Mouse (Mus musculus) fat pad, adult 2 months (tissue): ENCODE measurements around the gene Gm44973.
"Not testable (repeated sequence)": the region's sequence is repeated elsewhere in the genome, so short reads cannot be mapped to it uniquely, and the experiment has no call there.

Source experiments
- DNase-seq: peaks from one replicate; pipeline ENCODE4 v3.0.0-alpha.2; 2011; ENCODE audit warnings: low read depth, low spot score; ENCODE audit errors: extremely low read depth

Gene Gm44973

GRCm38 (mm10) chr7:5016057-5016456 is 761 bp downstream of the Gm44973 start:
- DNase-seq = no peak

GRCm38 (mm10) chr7:5016920-5017319 is 1.6 kb downstream of the Gm44973 start:
- DNase-seq = no peak

DNA sequence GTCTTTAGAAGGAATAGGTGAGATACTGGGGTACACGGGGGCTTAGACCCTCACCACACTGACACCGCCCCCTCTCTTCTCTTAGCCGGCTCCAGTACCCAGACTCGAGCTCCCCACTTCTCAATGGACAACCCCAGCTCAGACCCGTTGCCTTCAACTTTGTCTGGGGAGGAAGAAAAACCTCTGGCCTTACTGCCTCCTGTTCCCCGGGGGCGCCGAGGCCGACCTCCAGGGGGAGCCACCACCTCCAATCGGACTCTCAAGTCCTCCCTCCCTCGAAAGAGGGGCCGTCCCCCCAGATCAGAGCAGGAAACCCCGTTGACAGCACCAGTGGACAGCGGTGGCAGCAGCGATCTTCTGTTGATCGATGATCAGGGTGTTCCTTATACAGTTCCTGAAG is 2.1 kb downstream of the Gm44973 start:
- no peak for DNase-seq

DNA sequence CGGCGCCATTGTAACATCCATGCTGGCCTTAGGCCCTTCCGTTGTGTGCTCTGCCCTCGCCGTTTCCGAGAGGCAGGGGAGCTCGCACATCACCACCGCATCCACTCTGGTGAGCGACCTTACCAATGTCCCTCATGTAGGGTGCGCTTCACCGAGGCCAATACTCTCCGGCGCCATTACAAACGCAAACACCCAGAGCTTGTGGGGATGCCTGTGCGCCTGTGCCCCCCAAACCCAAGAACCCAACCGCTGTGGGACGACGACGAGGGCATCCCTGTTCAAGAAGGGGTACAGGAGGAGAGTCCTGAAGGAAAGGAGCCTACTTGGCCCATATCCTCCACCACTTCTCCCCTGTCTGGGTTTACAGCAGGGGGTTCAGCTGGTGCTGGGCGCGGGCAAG is 2.6 kb downstream of the Gm44973 start:
- DNase-seq = no peak

DNA sequence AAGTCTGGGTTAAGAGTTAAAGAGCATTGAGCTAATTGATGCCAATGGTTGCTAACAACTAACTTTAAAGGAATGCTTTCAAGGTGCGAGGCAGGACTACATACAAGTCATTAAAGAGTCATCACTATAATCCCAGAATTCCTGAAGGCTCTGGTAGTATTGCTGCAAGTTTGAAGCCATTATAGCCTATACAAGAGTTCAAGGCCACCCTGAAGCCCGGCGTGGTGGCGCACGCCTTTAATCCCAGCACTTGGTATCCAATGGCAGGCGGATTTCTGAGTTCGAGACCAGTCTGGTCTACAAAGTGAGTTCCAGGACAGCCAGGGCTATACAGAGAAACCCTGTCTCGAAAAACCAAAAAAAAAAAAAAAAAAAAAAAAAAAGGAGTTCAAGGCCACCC is 4.3 kb downstream of the Gm44973 start:
- not testable (repeated sequence) for DNase-seq

- peak; percentile 74 for DNase-seq
These were observed 4.8 kb downstream of the Gm44973 start, which contains the start of the genes Zfp865 and Ccdc106 for GRCm38 (mm10) chr7:5020000-5020681. Gene Zfp865 (plus strand): TSS chr7:5020376. Gene Ccdc106 (plus strand): TSS chr7:5020553.

- no peak for DNase-seq
These were observed 5.4 kb downstream of the Gm44973 start for GRCm38 (mm10) chr7:5020685-5021084.

- DNase-seq = no peak
These were observed 5.9 kb downstream of the Gm44973 start for GRCm38 (mm10) chr7:5021197-5021596.

- DNase-seq = no peak
These were observed 14.2 kb downstream of the Gm44973 start for GRCm38 (mm10) chr7:5029543-5029942.

GRCm38 (mm10) chr7:5029946-5030345 is 14.7 kb downstream of the Gm44973 start:
- no peak for DNase-seq

GRCm38 (mm10) chr7:5030554-5031275 is 15.4 kb downstream of the Gm44973 start:
- no peak for DNase-seq

DNA sequence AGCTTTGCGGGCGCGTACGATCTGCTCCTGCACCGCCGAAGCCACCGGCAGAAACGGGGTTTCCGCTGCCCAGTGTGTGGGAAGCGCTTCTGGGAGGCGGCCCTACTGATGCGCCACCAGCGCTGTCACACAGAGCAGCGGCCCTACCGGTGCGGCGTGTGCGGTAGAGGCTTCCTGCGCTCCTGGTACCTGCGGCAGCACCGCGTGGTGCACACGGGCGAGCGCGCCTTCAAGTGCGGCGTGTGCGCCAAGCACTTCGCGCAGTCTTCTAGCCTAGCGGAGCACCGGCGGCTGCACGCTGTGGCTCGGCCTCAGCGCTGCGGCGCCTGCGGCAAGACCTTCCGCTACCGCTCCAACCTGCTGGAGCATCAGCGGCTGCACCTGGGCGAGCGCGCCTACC is 16.2 kb downstream of the Gm44973 start:
- DNase-seq = no peak

DNA sequence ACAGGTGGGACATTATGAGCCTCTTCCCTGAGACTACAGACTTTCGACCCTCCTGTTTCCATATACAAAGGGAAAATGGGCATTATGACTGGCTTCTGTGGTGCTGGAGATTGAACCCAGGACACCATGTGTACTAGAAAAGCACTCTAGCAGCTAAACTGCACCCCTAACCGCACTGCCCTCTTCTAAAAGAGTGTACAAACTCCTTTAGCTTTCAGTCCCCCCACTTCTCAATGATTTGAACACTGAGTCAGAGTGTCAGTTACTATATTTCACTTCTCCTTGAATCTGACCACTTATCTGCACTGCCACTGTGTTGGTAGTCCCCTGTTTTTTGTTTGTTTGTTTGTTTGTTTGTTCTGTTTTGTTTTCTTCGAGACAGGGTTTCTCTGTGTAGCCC is 18.5 kb downstream of the Gm44973 start, which contains the start of gene 4632433K11Rik:
Gene 4632433K11Rik, plus strand, starts transcription at position 301 of the 400 bp plus-strand sequence.
- no peak for DNase-seq

DNA sequence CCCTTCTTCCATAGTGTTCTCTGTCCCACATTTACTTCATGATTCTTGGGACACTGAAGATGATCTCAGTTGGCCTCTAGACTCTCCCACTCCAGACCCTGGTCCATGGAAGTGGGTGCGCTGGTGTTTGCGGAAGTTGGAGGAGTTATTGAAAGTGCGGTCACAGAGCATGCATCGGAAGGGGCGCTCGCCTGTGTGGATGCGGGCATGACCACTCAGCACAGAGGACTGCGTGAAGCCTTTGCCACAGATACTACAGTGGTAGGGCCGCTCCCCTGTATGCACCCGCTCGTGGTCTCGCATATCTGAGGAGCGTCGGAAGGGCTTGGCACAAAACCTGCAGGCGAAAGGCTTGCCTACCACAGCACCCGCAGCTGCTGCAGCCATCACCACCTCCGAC is 20.3 kb downstream of the Gm44973 start:
- no peak for DNase-seq

- DNase-seq = no peak
These were observed 20.8 kb downstream of the Gm44973 start for GRCm38 (mm10) chr7:5036136-5036535.

DNA sequence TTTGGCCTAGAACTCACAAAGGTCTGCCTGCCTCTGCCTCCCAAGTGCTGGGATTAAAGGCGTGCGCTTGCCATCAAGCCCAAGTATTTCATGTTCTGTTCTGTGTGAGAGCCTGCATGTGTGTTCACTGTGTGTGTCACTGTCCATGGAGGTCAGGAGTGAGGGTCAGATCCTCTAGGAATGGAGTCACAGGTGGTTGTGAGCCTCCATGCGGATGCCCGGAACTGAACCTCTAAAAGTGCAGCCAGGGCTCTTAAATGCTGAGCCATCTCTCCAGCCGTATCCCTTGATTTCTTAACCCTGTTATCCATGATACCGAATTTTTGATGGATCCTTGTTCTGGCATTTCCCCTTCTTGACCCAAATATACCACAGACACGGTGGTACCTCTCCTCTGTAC is 21.7 kb downstream of the Gm44973 start:
- no peak for DNase-seq

DNA sequence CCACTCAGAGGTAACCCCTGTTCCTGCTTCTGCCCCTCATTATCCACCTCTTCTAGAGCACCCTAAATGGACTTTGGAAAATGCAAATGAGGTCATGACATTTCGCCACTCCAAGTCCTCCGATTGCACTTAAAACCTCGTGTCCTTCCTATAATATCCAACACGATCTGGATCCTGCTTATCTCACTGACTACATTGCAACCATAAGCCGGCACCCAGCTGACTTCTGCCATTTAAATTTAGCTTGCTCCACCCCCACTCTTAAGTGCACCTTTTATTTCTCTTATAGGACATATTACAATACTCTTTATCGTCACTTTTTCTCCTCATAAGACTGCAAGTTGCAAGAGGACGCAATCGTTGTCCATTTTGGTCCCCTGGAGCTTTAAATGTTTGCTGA is 22.2 kb downstream of the Gm44973 start:
- no peak for DNase-seq

DNA sequence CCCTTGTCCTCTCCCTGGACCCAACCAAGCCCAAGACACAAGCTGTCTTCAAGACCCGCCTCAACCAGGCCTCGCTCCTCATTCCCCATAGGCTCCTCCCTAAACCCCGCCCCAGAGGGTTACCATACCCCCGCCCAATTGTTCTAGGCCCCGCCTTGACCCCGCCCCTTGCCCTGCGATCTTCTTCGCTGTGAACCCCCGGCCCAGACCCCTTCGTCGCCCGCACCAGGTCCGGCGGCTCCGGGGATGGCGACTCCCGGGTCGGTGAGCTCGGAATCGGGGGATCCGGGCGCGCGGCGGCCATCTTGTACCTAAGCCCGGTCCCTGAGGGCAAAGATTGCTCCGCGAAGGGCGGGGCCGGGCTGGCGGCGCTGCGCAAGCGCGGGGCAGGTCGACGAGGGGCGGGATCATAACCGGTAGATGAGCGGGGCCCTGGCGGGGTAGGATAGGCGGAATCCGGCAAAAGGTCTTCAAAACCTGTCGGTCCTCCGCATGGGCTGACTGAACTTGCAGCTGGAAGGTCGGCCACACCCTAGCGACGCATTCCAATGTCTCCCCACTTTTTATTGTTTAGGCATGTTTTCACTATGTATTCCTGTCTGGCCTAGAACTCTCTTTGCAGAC is 22.9 kb downstream of the Gm44973 start, which contains the start of gene Zfp784:
Gene Zfp784, minus strand, starts transcription at position 338 of the 624 bp plus-strand sequence.
- DNase-seq = peak; percentile 42

GRCm38 (mm10) chr7:5038940-5039339 is 23.6 kb downstream of the Gm44973 start:
- DNase-seq = no peak

GRCm38 (mm10) chr7:5044981-5045380 is 29.7 kb downstream of the Gm44973 start:
- DNase-seq = no peak

- no peak for DNase-seq
These were observed 30.8 kb downstream of the Gm44973 start for GRCm38 (mm10) chr7:5046112-5046511.

- DNase-seq = no peak
These were observed 32.0 kb downstream of the Gm44973 start for GRCm38 (mm10) chr7:5047313-5047712.
